Mouse (Mus musculus): ENCODE data around the gene Ctnna2.

GRCm38 (mm10) chr6:76897156-76897555, 1082.3 kb downstream of the Ctnna2 start:
- TF ChIP-seq POLR2A (IDR thresholded peaks at IDR 0.05; ENCODE audit: insufficient read length, low read depth) = no peak
- no peak for TF ChIP-seq TCF12 (IDR thresholded peaks at IDR 0.05; ENCODE audit: insufficient read depth, poor library complexity, severe bottlenecking)
- no peak for TF ChIP-seq POLR2AphosphoS2 (IDR thresholded peaks at IDR 0.05; ENCODE audit: insufficient read length, low read depth)
- TF ChIP-seq CEBPB (IDR thresholded peaks at IDR 0.05; ENCODE audit: insufficient read depth, poor library complexity, severe bottlenecking) = no peak
- TF ChIP-seq USF1 (IDR thresholded peaks at IDR 0.05; ENCODE audit: low read depth) = no peak
- no peak for TF ChIP-seq MYOG (IDR thresholded peaks at IDR 0.05; ENCODE audit: control insufficient read depth in 1 of 3, insufficient read depth in 1 of 3, insufficient read length in 2 of 3, low read depth in 2 of 3)
- no peak for TF ChIP-seq MAX (IDR thresholded peaks at IDR 0.05; ENCODE audit: low read depth)
- no peak for TF ChIP-seq MYOD1 (IDR thresholded peaks at IDR 0.05; ENCODE audit: control insufficient read depth in 1 of 3, insufficient read length in 2 of 3, low read depth in 2 of 3)
- no peak for TF ChIP-seq E2F4 (IDR thresholded peaks at IDR 0.05; ENCODE audit: insufficient read depth)
- TF ChIP-seq SRF (IDR thresholded peaks at IDR 0.05; ENCODE audit: control insufficient read depth, insufficient read length, low read depth) = no peak
- TF ChIP-seq TCF3 (IDR thresholded peaks at IDR 0.05; ENCODE audit: insufficient read length, low read depth) = no peak
- no peak for TF ChIP-seq REST (IDR thresholded peaks at IDR 0.05; ENCODE audit: insufficient read depth, insufficient read length)
